Mouse (Mus musculus) cortical plate, adult 2 months (tissue): Measurements from ENCODE around the gene Gria3.

Experiments used
- CTCF ChIP-seq: fragments of 200-500 bp; IDR thresholded peaks from 2 replicates; pipeline ENCODE4 v1.5.1; 2011; ENCODE audit warnings: mild to moderate bottlenecking, control low read depth, low read length; ENCODE audit not compliant: insufficient read depth; ENCODE audit errors: extremely low read depth
- POLR2A ChIP-seq: fragments of 200-500 bp; IDR thresholded peaks from 2 replicates; pipeline ENCODE4 v1.6.1; 2011; ENCODE audit warnings: mild to moderate bottlenecking, low read length, control low read depth; ENCODE audit not compliant: insufficient read depth; ENCODE audit errors: extremely low read depth

DNA sequence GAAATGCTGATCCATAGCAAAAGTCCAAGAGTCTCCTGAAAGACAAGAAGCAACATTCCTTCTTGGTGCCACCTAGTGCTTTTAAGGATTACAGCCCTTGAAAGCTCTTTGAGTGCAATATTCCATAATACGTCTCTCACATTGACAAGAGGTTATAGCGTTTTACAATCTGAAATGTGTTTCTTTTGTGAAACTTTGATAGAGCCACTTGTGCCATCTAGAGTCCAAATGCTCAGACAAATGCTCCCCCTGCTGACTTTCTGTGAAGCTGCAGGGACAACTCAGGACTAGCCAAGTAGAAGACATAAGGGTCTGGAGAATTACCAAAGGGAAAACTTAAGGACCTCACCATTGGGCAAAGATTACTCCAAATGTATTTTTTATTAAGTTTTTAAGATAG lies 214.3 kb downstream of the Gria3 start:
- TF ChIP-seq CTCF (peak; percentile 45), POLR2A (no peak)
